Comparison of ENCODE assay signal across 31 mouse cellular contexts in genomic region chrX:73391481-73391880, GRCm38 (mm10). TPM values are rescaled to one million over a fixed set of nuclear protein-coding genes. Genes with fewer than 3 reads are reported as not detected.
DNase-seq lines count a peak whose midpoint lies in the region; TF ChIP-seq lines count a peak whose summit lies in the region.
"Had no signal": no experiment of that assay in that cellular context is flagged by ENCODE, and none has a peak within 500 bp of the region (broad histone marks: within the 10 kb centered on the region; RNA-seq: fewer than 3 reads in every experiment).

No protein-coding gene starts in this region.

- peak overlapping the region; percentile 78 for H3K27ac ChIP-seq in gastrocnemius, adult 2 months
- no peak overlapping the region for H3K27ac ChIP-seq in liver, adult 2 months (replicated peaks; ENCODE audit: insufficient read depth, low read depth, low read length)
- H3K27ac ChIP-seq: forebrain, embryonic 10.5 days; forebrain, embryonic 13.5 days; heart, adult 2 months; hindbrain, embryonic 10.5 days; hindbrain, embryonic 13.5 days; intestine, embryonic 15.5 days had no signal

- TF ChIP-seq POLR2A in liver, adult 2 months (IDR thresholded peaks at IDR 0.05; ENCODE audit: extremely low read depth, insufficient read depth, low read length): no peak

- DNase-seq in gastrocnemius, adult 2 months: peak; percentile 75
- DNase-seq in gastrocnemius, postnatal 36 days: no peak
- peak; percentile 60 for DNase-seq in liver, adult 2 months (ENCODE audit: extremely low read depth, low read depth, low spot score)
- no peak for DNase-seq in liver
- DNase-seq in gastrocnemius, postnatal 25 days: peak; percentile 50
- DNase-seq in right cerebral cortex, adult 2 months (ENCODE audit: low spot score in 2 of 2): no peak
- no peak for DNase-seq in left cerebral cortex, postnatal 25 days (ENCODE audit: low spot score in 2 of 2)
- DNase-seq: adrenal gland, adult 8-10 months; adrenal gland, postnatal 25 days; cerebellum, adult 18-20 months; cerebellum, adult 9-10 months; cerebellum, postnatal 14 days; heart, adult 2 months; kidney, adult 11 months had no signal

- no peaks in the 10 kb centered on the region for H3K79me2 ChIP-seq in liver, adult 2 months (ENCODE audit: control insufficient read depth, insufficient read depth, low read length)

- H3K36me3 ChIP-seq in liver, adult 2 months (ENCODE audit: control insufficient read depth, insufficient read depth, low read length): no peaks in the 10 kb centered on the region
- H3K36me3 ChIP-seq: forebrain, embryonic 10.5 days; hindbrain, embryonic 10.5 days; hindbrain, embryonic 13.5 days; intestine, embryonic 15.5 days had no signal

- no peaks in the 10 kb centered on the region for H3K4me1 ChIP-seq in liver, adult 2 months (ENCODE audit: control insufficient read depth, insufficient read depth, low read length)
- H3K4me1 ChIP-seq: forebrain, embryonic 10.5 days; forebrain, embryonic 13.5 days; hindbrain, embryonic 10.5 days; hindbrain, embryonic 13.5 days; intestine, embryonic 15.5 days had no signal

- no peak overlapping the region for H3K9ac ChIP-seq in liver, adult 2 months (ENCODE audit: low read depth, low read length)
- H3K9ac ChIP-seq: forebrain, embryonic 13.5 days; hindbrain, embryonic 13.5 days; intestine, embryonic 15.5 days had no signal

- no peak overlapping the region for H3K4me3 ChIP-seq in gastrocnemius, adult 2 months
- H3K4me3 ChIP-seq in liver, adult 2 months (ENCODE audit: insufficient read depth, low read depth, low read length): no peak overlapping the region
- H3K4me3 ChIP-seq: forebrain, embryonic 10.5 days; forebrain, embryonic 13.5 days; heart, adult 2 months; hindbrain, embryonic 10.5 days; hindbrain, embryonic 13.5 days; intestine, embryonic 15.5 days had no signal

- no peak for TF ChIP-seq CTCF in gastrocnemius, adult 2 months (IDR thresholded peaks at IDR 0.05)
- TF ChIP-seq CTCF in liver, adult 2 months (IDR thresholded peaks at IDR 0.05; ENCODE audit: low read depth, low read length): no peak

- intact Hi-C loops in gastrocnemius, adult 2 months (cut with DNase I): no loop called here
- intact Hi-C loops in gastrocnemius, postnatal 36 days (cut with DNase I): no loop called here
- intact Hi-C loops in left cerebral cortex, postnatal 25 days (cut with DNase I): no loop called here

- WGBS in liver, adult 2 months: 39% methylated on average over 4 of the region's 4 CpGs

- no peaks in the 10 kb centered on the region for H3K27me3 ChIP-seq in liver, adult 2 months (ENCODE audit: control insufficient read depth, insufficient read depth, low read length)
- H3K27me3 ChIP-seq: forebrain, embryonic 13.5 days; hindbrain, embryonic 13.5 days had no signal

RNA-seq across cellular contexts. Expression of gene Gm18336, which starts 7.1 kb away (rescaled TPM):
- not detected for total RNA-seq in gastrocnemius, adult 2 months (2021)
- not detected for total RNA-seq in gastrocnemius, postnatal 36 days (2021)
- total RNA-seq in liver, adult 2 months (2014; rRNA removed): not detected in 2 replicates
- not detected in 2 replicates for polyA plus RNA-seq in liver, adult 2 months (2012; rRNA removed)
- total RNA-seq in gastrocnemius, postnatal 25 days (2021): not detected
- under 1 TPM in 1 of 2 experiments, not detected in 1; 0.23 TPM for total RNA-seq in left cerebral cortex, postnatal 25 days (2021)
- total RNA-seq: adrenal gland, adult 8-10 months; adrenal gland, postnatal 25 days; granulocyte monocyte progenitor cell, adult 5-6 weeks; heart, adult 2 months; heart, postnatal 25 days had no signal
- polyA plus RNA-seq: C2C12; CD4-positive, CD25-positive, alpha-beta regulatory T cell, adult 4 months; embryonic facial prominence, embryonic 11.5 days; embryonic facial prominence, embryonic 14.5 days; forebrain, embryonic 10.5 days; forebrain, embryonic 13.5 days; forebrain, embryonic 16.5 days; heart, adult 2 months; heart, embryonic 11.5 days; heart, embryonic 14.5 days; heart, postnatal 0 days; hindbrain, embryonic 10.5 days; hindbrain, embryonic 13.5 days; intestine, embryonic 15.5 days had no signal

RNA-seq across cellular contexts. Expression of gene Zfp92, which starts 19.4 kb away (rescaled TPM):
- total RNA-seq in gastrocnemius, adult 2 months (2021): under 1 TPM in 1 of 2 experiments, not detected in 1; 0.03 TPM
- under 1 TPM in 1 of 2 experiments, not detected in 1; 0.15 TPM for total RNA-seq in gastrocnemius, postnatal 36 days (2021)
- not detected in 2 replicates for total RNA-seq in liver, adult 2 months (2014; rRNA removed)
- not detected in 2 replicates for polyA plus RNA-seq in liver, adult 2 months (2012; rRNA removed)
- under 1 TPM in 1 of 2 experiments, not detected in 1; 0.05 TPM for total RNA-seq in gastrocnemius, postnatal 25 days (2021)
- total RNA-seq in left cerebral cortex, postnatal 25 days (2021): 1 to 10 TPM; 1.4 to 2.3 TPM
- total RNA-seq: granulocyte monocyte progenitor cell, adult 5-6 weeks; heart, adult 2 months; heart, postnatal 25 days; MEL had no signal
- polyA plus RNA-seq: heart, adult 2 months; heart, embryonic 14.5 days; heart, postnatal 0 days had no signal

RNA-seq across cellular contexts. Expression of gene Trex2, which starts 43.7 kb away (rescaled TPM):
- total RNA-seq in gastrocnemius, adult 2 months (2021): not detected
- not detected for total RNA-seq in gastrocnemius, postnatal 36 days (2021)
- not detected in 2 replicates for total RNA-seq in liver, adult 2 months (2014; rRNA removed)
- not detected in 2 replicates for polyA plus RNA-seq in liver, adult 2 months (2012; rRNA removed)
- not detected for total RNA-seq in gastrocnemius, postnatal 25 days (2021)
- total RNA-seq in left cerebral cortex, postnatal 25 days (2021): not detected
- total RNA-seq: adrenal gland, postnatal 25 days; granulocyte monocyte progenitor cell, adult 5-6 weeks; heart, adult 2 months; heart, postnatal 25 days; MEL had no signal
- polyA plus RNA-seq: C2C12; CD4-positive, CD25-positive, alpha-beta regulatory T cell, adult 4 months; embryonic facial prominence, embryonic 11.5 days; forebrain, embryonic 10.5 days; forebrain, embryonic 13.5 days; forebrain, embryonic 16.5 days; heart, adult 2 months; heart, embryonic 11.5 days; heart, embryonic 14.5 days; heart, postnatal 0 days; hindbrain, embryonic 13.5 days; hindbrain, embryonic 16.5 days; intestine, embryonic 15.5 days had no signal

RNA-seq across cellular contexts. Expression of gene Zfp275, which starts 49.1 kb away (rescaled TPM):
- 1 to 10 TPM; 3.9 to 7.7 TPM for total RNA-seq in gastrocnemius, adult 2 months (2021)
- 1 to 10 TPM; 4.4 to 5.6 TPM for total RNA-seq in gastrocnemius, postnatal 36 days (2021)
- total RNA-seq in liver, adult 2 months (2014; rRNA removed): 7.3 and 12.6 TPM in 2 replicates
- 3.7 and 5.7 TPM in 2 replicates for polyA plus RNA-seq in liver, adult 2 months (2012; rRNA removed)
- 1 to 10 TPM; 4.4 to 5.9 TPM for total RNA-seq in gastrocnemius, postnatal 25 days (2021)
- 10 to 100 TPM; 16.6 to 19.0 TPM for total RNA-seq in left cerebral cortex, postnatal 25 days (2021)

RNA-seq across cellular contexts. Expression of gene Gm45015, which starts 54.8 kb away (rescaled TPM):
- not detected for total RNA-seq in gastrocnemius, adult 2 months (2021)
- total RNA-seq in gastrocnemius, postnatal 36 days (2021): not detected
- total RNA-seq in liver, adult 2 months (2014; rRNA removed): not detected in 2 replicates
- not detected in 2 replicates for polyA plus RNA-seq in liver, adult 2 months (2012; rRNA removed)
- not detected for total RNA-seq in gastrocnemius, postnatal 25 days (2021)
- total RNA-seq in left cerebral cortex, postnatal 25 days (2021): not detected
- total RNA-seq: adrenal gland, adult 8-10 months; adrenal gland, postnatal 25 days; granulocyte monocyte progenitor cell, adult 5-6 weeks; heart, adult 2 months; heart, postnatal 25 days; MEL had no signal
- polyA plus RNA-seq: C2C12; CD4-positive, CD25-positive, alpha-beta regulatory T cell, adult 4 months; embryonic facial prominence, embryonic 11.5 days; embryonic facial prominence, embryonic 14.5 days; forebrain, embryonic 10.5 days; forebrain, embryonic 13.5 days; forebrain, embryonic 16.5 days; heart, adult 2 months; heart, embryonic 11.5 days; heart, embryonic 14.5 days; heart, postnatal 0 days; hindbrain, embryonic 10.5 days; hindbrain, embryonic 13.5 days; hindbrain, embryonic 16.5 days; intestine, embryonic 15.5 days had no signal

Comparison
In these comparisons a context has a peak if more than half of its experiments do, and no peak if none do; other contexts are left out.
1. DNase-seq: peak in gastrocnemius, adult 2 months (single experiment), liver, adult 2 months (single experiment) and gastrocnemius, postnatal 25 days (single experiment); none in gastrocnemius, postnatal 36 days (0 of 2), liver (single experiment), right cerebral cortex, adult 2 months (0 of 2) and left cerebral cortex, postnatal 25 days (0 of 2).